Mouse (Mus musculus): ENCODE results near the gene Calcoco2. TPM values are rescaled to one million over a fixed set of nuclear protein-coding genes. Genes with fewer than 3 reads are reported as not detected.
"Not testable (repeated sequence)": the region's sequence is repeated elsewhere in the genome, so short reads cannot be mapped to it uniquely, and the experiment has no call there.

Calcoco2 gene
- total RNA-seq (2021), result not detected
- long read RNA-seq, experiment 1, result 0 reads
- long read RNA-seq, experiment 2, result 0 reads

DNA sequence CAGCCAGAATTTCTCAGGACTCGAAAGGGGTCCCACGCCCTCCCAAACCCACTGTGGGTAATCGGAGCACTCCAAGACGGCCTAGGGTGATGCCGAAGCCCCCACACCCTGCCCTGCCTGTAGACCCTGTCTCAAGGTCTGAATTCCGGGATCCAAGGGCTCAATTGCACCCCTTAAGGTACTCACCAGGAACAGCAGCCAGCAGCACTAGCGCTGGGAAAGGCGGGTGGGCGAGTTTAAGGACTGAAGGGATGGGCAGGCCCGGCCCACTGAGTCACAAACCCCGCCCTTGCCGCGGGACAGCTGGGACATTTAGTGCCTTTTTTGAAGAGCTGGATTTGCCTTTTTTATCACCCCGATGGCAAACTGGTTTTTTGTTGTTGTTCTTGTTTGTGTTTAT is at the start of gene Calcoco2:
TSS of gene Calcoco2 (minus strand) at position 214 of the 400 bp plus-strand sequence.
- DNase-seq (ENCODE audit: low spot score in 2 of 2), result no peak

DNA sequence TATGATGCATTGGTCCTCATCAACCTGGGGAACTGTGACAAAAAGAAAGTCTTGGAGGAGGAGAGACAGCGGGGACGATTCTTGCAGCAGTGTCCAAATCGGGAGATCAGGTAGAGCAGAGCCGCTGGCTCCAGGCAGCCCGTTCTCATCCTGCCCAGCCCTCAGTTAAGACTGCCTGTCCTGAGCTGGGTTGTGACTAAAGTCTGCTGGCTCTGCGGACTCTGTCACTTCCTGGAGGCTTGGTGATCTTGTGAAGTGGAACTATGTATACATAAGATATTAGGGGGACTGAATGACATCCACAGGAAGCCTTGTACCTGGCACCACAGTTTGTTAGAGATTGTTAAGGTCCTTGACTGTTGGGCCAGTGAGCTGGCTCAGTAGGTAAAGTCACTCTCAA is 35.7 kb upstream of the Calcoco2 start:
- no peak for DNase-seq (ENCODE audit: low spot score in 2 of 2)

DNA sequence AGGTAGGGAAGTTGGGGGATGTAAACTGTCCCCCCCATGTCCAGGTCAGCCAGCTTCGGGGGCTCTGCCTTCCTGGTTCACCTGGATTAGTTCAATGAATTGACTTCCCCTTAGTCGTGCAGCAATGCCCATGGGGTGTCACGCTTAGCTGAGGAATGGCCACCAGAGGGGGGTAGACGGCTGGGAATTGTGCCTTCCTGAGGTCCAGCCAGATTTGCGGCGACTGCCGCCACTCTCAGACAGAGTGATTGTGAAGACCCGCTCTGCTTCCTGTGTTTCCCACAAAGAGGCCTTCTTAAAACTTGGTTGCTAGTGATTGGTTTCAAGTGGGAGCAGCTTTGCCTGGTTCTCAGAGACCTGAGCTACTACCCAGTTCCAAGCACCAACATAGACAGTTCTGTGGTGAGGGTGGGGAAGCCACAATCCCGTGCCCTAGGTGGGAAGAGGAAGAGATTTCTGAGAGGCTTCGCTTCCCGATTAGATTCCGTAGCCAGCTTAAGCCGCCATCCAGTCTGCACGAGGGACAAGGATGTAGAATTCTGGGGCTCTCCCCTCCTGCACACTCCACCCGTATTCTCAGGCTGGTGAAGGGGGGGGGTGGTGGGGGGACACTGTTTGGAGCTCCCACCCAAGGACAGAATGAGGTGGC is 34.0 kb upstream of the Calcoco2 start:
- peak; percentile 73 to 75 for DNase-seq (ENCODE audit: low spot score in 2 of 2)

DNA sequence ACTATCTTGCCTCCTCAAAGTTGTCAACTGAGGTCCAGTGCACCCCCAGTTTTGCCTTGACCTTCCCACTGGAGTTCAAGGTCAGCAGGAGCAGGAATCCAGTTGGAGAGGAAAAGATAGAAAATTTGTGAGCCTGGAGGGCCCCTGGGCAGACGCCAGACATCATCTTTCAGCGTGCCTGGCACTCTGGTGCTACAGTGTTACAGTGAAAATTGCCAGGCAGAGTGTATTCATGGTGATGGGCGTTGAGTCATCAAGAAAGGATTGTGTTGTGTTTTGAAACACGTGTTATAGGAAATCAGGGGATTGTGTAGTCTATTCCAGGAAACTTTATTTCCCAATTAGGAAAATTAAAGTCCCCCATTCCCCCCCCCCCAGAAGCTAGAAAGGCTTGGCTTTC is 32.0 kb upstream of the Calcoco2 start:
- no peak for DNase-seq (ENCODE audit: low spot score in 2 of 2)

DNA sequence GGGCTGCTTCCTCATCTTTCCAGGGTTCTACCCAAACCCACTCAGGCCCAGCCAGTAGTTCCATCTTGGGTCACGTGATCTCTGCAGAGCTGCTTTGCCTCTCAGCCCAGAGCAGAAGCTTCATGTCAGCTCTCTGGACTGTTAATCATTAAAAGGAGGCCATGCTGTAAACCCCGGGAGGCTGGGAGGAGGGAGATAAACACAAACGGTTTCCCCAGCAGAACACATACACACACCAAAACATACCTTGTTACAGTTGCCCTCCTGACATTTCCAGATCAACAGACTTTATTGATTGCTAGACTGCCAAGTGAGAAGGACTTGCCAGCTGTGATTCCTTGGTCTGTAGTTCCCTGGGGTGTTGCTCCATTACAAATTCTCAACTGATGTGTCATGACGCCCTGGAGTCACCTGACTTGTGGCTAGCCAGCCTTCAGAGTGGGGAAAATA is 29.0 kb upstream of the Calcoco2 start:
- DNase-seq (ENCODE audit: low spot score in 2 of 2), result no peak

DNA sequence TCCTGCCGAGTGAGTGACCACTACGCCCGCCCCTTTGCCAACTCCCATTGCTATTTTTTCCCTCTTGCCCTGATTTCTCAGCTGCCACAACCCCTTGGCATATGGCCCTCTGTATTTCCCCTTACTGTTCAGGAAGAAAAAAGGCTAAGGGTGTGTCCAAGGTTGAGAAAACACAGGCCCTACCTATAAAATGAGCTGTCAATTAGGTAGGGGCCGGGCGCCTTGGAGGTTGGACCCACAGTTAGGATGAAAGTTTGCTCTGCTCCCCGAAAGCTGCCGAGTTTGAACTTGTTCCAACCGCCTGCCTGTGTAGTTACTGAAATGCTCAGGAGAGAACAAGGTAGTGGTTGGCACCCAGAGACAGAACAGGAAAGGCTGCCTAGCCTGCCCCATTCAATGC is 24.1 kb upstream of the Calcoco2 start:
- no peak for DNase-seq (ENCODE audit: low spot score in 2 of 2)

DNA sequence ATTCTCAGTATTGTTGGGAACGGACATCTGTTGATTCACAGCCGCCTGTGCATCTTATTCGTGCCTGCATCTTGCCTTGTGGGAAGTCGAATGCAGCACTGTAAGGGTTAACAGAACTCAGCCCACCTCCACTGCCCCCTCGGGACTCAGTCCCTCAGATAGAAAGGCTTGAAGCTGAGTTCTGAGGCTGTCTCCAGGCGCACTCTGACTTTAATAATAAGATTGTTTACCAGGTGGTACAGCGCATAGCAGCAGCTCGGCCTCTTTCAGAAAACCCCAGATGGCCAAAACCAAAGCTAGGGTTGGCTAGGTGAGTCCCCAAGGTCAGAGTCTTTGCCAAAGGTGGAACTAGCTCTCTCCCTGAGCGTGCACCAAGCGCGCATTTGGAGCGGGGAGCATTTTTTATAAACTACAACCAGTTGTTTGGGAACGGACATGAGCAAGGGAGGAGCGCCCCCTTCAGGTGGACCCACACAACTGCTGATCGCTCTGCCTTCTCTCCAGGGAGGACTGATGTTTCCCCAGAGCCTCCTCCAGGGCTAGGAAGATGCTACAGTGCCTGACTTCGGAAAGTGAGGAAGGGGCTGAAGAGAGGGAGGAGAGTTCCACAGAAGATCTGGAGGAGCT is 21.6 kb upstream of the Calcoco2 start, which contains the start of gene Ttll6:
TSS of gene Ttll6 (plus strand) at position 548 of the 627 bp plus-strand sequence.
- DNase-seq (ENCODE audit: low spot score in 2 of 2), result peak; percentile 56 to 69

DNA sequence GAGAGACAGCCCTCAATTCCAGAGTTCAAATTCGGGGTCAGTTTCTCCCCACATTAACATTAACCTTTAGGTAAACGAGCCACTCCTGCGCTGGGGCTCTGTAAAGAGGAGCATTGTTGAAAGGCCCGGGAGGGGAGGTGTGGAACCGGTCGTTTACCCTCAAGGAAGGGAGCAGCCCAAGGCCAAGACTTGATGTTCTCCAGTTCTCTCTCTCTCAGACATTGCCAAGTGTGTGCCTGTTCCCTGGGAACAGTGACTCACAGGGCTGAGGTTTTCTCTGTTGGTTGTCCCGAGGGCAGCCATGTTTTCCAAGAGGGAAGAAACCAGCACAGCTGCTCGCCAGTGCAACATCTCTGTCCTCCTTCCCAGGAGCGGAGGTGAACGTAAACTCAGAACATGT is 18.8 kb upstream of the Calcoco2 start:
- no peak for DNase-seq (ENCODE audit: low spot score in 2 of 2)

DNA sequence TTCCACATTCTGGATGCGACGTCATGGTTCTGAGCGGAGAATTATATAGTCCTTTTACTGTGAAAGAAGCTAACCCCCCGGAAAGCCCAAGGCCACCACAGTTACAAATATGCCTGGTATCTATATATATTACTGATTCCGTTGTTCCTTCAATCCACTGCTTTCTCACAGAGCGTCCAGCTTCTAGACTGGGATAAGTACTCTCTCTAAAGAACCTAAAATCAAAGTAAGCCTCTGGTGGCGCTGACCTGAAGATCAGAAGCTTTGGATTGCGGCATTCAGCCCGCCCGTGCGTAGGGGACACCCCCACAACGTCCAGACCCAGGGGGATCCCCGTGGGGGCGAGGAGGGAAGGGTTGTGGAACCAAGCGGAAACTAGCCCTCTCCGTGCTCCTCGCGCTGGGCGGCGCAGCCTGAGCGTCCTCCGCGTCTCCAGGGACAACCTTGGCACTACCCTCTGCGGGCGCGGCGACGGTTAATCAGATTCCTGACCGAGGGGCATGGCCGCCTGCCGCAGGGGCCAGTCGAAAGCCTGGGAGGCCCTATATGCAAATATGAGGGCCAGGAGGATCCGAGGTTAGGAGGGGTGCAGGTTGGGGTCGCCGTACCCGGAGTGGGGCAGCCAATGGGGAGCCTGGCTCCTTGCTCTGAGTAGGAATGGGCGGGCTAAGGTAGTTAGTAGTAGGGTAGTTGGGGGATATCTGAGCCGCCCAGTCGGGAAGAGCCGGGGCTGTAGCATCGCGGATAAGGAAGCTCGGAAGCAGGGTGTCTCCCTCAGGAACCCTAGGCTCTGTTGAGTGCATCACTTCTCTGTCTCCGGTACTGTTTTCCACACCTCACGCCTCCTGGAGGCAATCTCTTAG is 12.5 kb upstream of the Calcoco2 start:
- peak; percentile 35 to 40 for DNase-seq (ENCODE audit: low spot score in 2 of 2)

DNA sequence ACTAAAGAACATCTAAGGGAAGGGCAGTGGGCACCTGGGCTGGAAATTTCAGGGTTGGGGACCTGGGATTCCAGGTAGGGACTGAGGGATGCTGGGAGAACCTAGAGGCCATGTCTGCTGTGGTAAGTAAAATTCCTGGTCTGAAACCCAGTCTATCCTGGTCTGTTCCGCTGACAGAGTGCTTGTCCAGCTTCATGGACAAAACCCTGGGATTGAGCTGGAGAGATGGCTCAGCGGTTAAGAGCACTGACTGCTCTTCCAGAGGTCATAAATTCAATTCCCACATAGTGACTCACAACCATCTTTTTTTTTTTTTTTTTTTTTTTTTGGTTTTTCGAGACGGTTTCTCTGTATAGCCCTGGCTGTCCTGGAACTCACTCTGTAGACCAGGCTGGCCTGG is 11.0 kb upstream of the Calcoco2 start:
- DNase-seq (ENCODE audit: low spot score in 2 of 2), result not testable (repeated sequence)

DNA sequence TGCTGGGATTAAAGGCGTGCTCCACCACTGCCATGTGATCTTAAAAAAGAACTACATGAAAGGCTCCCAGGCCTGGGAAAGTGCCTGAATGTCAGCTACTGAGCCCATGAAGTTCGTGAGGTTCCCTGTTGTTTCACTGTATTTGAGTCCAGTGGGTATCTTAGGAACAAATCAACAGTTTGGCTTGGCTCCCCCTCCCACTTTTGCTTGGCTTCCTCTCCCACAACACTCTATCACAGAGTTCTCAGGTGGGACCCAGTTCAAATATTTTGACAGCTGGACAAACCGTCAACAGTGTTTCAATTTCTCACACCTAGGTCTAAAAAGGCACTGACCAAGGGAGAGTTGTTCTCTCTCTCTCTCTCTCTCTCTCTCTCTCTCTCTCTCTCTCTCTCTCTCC is 7.6 kb upstream of the Calcoco2 start:
- no peak for DNase-seq (ENCODE audit: low spot score in 2 of 2)

DNA sequence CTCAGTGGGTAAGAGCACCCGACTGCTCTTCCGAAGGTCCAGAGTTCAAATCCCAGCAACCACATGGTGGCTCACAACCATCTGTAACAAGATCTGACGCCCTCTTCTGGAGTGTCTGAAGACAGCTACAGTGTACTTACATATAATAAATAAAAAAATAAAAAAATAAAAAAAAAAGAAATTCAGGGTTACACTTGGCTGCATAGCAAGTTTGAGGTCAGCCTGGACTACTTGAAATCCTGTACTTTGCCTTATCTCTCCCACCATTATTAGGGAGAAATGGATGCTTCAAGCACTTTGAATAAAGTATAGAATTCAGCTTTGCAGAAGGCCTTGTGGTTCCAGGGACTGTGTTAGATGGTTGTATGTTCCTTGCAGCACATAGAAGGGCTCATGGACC is 5.2 kb upstream of the Calcoco2 start:
- not testable (repeated sequence) for DNase-seq (ENCODE audit: low spot score in 2 of 2)

DNA sequence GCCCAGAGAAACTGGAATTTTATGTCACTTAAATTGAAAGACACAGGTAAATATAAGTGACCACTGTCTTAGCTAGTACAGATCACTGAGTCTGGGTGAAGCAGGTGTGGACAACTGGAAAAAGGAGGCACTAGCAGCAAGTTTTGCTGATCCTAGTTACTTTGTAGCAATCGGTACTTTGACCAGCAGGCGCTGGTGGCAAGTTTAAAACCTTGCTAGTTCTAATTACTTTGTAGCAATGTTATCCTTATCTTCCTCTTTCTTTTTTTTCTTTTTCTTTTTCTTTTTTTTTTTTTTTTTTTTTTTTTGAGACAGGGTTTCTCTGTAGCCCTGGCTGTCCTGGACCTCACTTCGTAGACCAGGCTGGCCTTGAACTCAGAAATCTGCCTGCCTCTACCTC is 4.4 kb upstream of the Calcoco2 start:
- no peak for DNase-seq (ENCODE audit: low spot score in 2 of 2)

DNA sequence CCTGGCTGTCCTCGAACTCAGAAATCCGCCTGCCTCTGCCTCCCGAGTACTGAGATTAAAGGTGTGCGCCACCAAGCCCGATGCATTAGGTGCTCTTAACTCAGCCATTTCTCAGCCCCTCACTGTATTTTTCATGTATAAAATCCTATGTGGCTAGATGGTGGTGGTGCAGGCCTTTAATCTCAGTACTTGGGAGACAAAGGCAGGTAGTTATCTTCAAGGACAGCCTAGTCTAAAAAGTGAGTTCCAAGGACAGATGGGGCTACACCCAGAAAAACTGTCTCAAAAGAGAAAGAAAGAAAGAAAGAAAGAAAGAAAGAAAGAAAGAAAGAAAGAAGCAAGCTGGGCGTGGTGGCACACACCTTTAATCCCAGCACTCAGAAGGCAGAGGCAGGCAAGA is 3.7 kb upstream of the Calcoco2 start:
- no peak for DNase-seq (ENCODE audit: low spot score in 2 of 2)

DNA sequence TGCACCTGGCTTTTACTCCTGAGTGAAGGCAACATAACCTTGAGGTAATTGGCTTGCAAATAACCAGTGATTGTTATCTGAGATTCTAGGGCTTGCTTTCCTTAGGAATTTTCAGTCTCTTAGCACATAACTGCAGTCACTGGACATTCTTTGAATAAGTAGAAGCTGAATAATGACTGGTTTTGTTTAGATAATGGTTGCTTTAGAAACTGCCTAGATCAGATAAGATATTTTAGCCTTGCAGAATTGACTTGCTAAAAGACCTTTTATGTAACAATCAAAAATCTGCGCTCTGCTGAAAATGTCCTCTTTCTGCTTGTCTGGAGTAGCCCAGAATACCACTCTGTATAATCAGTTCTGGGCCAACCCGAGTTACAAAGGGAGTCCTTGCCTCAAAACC is 2.3 kb upstream of the Calcoco2 start:
- no peak for DNase-seq (ENCODE audit: low spot score in 2 of 2)

DNA sequence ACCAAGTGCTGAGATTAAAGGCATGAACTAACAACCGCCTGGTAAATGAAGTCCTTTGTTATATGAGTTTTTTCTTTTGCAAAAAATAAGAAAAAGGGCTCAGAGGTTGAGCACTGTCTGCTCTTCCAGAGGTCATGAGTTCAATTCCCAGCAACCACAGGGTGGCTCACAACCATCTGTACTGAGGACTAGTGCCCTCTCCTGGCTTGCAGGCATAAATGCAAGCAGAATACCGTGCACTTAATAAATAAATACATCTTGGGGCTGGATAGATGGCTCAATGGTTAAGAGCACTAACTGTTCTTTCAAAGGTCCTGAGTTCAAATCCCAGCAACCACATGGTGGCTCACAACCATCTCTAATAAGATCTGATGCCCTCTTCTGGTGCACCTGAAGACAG is 814 bp downstream of the Calcoco2 start:
- DNase-seq (ENCODE audit: low spot score in 2 of 2), result not testable (repeated sequence)

DNA sequence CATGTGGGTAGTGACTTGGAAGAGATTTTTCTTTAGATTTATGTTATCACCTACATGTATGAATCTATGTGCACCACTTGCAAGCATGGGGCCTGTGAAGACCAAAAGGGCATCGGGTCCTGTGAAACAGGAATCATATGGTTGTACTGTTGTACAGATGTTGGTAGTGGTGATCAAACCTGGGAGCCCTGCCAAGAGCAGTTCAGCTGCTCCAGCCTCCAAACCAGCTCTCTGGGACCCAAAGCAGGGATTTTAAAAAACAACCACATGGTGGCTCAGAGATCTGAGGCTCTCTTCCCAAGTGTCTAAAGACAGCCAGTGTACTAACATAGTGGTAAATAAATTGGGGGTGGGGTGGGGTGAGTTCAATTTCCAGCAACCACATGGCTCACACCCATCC is 3.4 kb downstream of the Calcoco2 start:
- DNase-seq (ENCODE audit: low spot score in 2 of 2), result no peak

DNA sequence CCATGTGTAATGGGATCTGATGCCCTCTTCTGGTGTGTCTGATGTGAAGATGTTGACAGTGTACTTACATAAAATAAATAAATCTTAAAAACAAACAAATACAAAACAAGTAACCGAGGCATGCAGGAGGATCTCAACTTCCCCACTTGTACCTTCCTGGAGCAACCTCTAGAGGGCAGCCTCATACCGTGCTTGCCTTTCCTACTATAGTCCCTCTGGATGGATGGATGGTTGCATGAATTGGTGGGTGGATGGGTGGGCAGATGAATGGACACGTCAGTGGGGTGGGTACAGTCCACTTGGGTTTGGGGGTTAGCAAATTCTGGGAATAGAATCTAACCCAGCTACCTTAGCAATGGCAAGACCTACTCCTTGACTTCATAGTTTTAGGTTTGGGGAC is 18.4 kb downstream of the Calcoco2 start:
- DNase-seq (ENCODE audit: low spot score in 2 of 2), result peak; percentile 41 to 50

DNA sequence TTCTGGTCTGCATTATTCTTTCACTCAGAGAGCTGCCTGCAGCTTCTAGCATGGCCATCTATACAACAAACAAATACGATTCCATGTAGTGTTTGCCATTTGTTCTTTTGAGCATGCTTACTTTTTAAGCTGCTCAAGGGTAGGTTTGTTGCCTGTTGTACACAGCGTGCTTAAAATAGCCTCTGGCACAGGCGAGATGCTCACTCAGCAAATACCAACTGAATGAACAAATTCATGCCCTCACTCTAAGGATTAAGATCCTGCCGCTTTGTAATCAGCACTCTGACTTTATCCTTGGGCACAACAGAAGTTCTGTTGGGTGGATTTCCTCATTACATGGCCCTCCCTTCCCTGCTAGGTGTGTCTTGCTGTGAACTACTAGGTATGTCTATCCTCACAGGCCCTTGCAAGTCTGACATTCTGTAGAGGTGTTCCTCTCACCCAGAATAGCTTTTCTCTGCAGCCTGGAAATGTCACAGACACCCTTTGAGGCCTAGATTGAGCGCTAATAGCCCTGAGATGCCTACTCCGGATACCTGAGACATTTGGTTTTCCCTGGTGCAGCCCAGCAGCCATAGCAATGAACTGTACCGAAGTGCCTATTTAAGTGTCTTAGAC is 19.0 kb downstream of the Calcoco2 start:
- no peak for DNase-seq (ENCODE audit: low spot score in 2 of 2)

DNA sequence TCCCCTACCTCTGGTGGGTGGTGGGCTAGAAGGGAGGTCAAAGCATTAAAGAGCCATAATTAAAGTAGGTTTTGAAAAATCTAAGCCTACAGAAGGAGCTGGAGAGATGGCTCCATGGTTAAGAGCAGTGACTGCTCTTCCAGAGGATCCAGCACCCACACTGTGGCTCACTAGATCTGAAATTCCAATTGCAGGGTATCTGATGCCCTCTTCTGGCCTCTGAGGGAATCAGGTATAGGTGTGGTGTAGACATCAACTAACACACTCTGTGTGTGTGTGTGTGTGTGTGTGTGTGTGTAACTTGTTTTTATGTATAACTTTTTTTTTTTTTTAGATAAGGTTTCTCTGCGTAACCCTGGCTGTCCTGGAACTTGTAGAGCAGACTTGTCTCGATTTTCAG is 20.7 kb downstream of the Calcoco2 start:
- DNase-seq (ENCODE audit: low spot score in 2 of 2), result no peak

DNA sequence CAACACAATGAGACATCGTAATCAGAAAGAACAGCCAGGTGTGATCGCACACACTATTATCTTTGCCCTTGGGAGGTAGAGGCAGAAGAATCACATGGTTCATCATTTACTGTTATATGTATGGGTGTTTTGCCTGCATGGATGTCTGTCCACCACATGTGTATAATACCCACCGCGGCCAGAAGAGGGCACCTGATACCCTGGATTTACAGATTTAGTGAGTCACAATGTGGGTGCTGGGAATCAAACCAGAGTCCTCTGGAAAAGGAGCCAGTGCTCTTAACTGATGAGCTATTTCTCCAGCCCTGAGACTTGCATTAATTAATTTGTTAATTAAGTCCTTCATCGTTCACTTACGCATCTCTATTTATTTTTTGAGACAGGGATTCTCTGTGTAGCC is 23.8 kb downstream of the Calcoco2 start:
- no peak for DNase-seq (ENCODE audit: low spot score in 2 of 2)

All from adrenal gland, adult 18-20 months (tissue).